Mouse (Mus musculus) hindbrain, embryonic 10.5 days (tissue): Measurements from ENCODE around the gene Nek11. TPM values are rescaled to one million over a fixed set of nuclear protein-coding genes. Genes with fewer than 3 reads are reported as not detected.

ENCODE experiments used
- DNase-seq: peaks from one replicate; pipeline ENCODE4 v3.0.0-alpha.2; 2017; ENCODE audit warnings: low spot score
- H3K27ac ChIP-seq: fragments of 300-500 bp; sonication (generic); 2 replicates; pipeline ENCODE4 v1.5.1; 2016; ENCODE audit warnings: mild to moderate bottlenecking, moderate library complexity
- H3K27me3 ChIP-seq: fragments of 300-500 bp; sonication (generic); 2 replicates; pipeline ENCODE4 v1.6.1; 2016; ENCODE audit warnings: mild to moderate bottlenecking; ENCODE audit not compliant: poor library complexity, insufficient read depth, severe bottlenecking
- H3K36me3 ChIP-seq: fragments of 300-500 bp; sonication (generic); 2 replicates; pipeline ENCODE4 v1.6.1; 2016; ENCODE audit warnings: mild to moderate bottlenecking, moderate library complexity
- H3K4me1 ChIP-seq: fragments of 300-500 bp; sonication (generic); replicated peaks from 2 replicates; pipeline ENCODE4 v1.6.1; 2016; ENCODE audit warnings: mild to moderate bottlenecking
- H3K4me3 ChIP-seq: fragments of 300-500 bp; sonication (generic); 2 replicates; pipeline ENCODE4 v1.5.1; 2016; ENCODE audit warnings: mild to moderate bottlenecking, moderate library complexity
- H3K9me3 ChIP-seq: fragments of 300-500 bp; sonication (generic); 2 replicates; pipeline ENCODE4 v1.6.1; 2016; ENCODE audit warnings: mild to moderate bottlenecking, moderate library complexity
- WGBS: fragments of 180-500 bp; shearing (Covaris S2); methylation state at CpG from one replicate; pipeline ENCODE4 v1.1.7; 2016; 5-methylcytosine and 5-hydroxymethylcytosine counted together
- polyA plus RNA-seq: library from polyadenylated mRNA; unstranded; fragments of >200 nt; fragmentation: Nextera tagmentation; extraction: Ambion mirVana; gene quantifications from 2 replicates; pipeline ENCODE4 v1.2.1, GENCODE M21; 2016

Gene Nek11
- polyA plus RNA-seq, 1 experiment from 2014 or later: 1.5 TPM

DNA sequence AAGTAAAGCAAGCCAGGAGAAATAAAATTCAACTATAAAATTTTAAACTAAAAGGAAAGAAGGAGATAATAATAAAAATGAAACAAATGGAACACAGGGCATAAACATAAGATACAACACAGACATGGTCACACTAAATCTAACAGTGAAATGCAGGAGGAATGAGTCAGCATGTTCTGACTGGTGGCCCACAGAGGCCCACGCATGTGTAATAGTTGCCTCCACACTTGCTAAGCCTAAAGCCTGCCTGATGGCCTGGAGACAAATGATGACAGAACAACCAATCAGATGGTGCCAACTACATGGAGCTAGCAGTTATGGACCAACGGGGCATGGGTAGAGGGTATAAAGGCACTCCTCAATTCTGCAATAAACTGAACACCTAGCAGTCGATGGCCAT lies 93.1 kb downstream of the Nek11 start:
- Histone ChIP-seq H3K27ac (no peak overlapping the region), H3K9me3 (no peaks in the 10 kb centered on the region), H3K36me3 (no peaks in the 10 kb centered on the region), H3K27me3 (no peaks in the 10 kb centered on the region), H3K4me3 (no peak overlapping the region), H3K4me1 (peaks cover 9% of the 10 kb centered on the region; the same call in 1 of the 2 replicates)
- DNase-seq: no peak
- WGBS: 85% methylated on average over 3 of the region's 3 CpGs

DNA sequence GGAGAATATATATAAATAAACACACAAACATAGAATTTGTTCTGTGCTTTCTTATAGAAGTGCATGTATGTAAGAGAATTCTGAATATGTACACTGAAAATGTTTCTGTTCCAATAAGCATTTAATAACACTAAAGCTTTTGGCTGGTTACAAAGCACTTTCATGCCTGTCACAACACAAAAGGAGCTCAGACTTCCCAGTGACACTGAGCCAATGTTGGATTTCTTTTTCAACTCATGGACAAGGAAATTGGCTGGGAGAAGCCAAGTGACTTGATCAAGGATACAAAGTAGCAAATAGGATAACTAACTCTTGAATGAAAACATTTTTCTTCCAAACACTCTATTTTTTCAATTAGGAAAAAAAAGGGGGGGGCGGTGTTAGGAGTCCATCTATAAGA lies 93.9 kb downstream of the Nek11 start:
- Histone ChIP-seq H3K27ac (no peak overlapping the region), H3K4me3 (no peak overlapping the region), H3K27me3 (no peaks in the 10 kb centered on the region), H3K36me3 (no peaks in the 10 kb centered on the region), H3K4me1 (peaks cover 5% of the 10 kb centered on the region; the same call in 1 of the 2 replicates), H3K9me3 (no peaks in the 10 kb centered on the region)
- 87% methylated on average over 1 of the region's 1 CpGs for whole genome bisulfite sequencing
- no peak for DNase-seq

DNA sequence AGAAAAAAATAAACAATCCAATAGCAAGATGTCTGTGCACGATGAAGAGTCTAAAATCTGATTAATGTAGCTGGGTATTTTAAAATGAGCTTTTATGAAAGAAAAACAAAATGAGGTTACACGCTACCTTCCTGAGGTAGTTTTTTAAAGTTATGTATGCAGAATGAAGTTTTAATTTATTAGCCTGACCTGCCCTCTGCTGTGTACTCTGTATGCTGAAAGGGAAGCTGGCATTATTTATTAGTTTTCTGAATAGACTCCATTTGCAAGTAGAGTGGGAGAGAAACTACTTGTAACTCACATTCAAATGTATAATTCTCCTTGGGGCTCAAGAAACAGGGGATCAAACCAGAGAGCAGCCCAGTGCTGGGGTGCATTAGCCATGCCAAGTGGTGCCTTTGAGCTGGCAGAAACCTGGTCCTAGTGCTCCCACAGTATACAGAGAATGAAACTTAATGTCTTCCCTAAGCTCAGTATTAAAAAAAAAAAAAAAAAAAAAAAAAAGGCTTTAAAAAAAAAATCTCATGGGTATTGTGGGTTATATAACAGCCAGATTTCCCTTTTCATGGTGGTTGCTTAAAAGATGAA lies 94.5 kb downstream of the Nek11 start:
- Histone ChIP-seq H3K36me3 (no peaks in the 10 kb centered on the region), H3K27me3 (no peaks in the 10 kb centered on the region), H3K27ac (no peak overlapping the region), H3K4me3 (no peak overlapping the region), H3K9me3 (no peaks in the 10 kb centered on the region), H3K4me1 (peaks cover under 1% of the 10 kb centered on the region; the same call in 1 of the 2 replicates)
- 88% methylated on average over 2 of the region's 2 CpGs for WGBS
- DNase-seq: no peak

DNA sequence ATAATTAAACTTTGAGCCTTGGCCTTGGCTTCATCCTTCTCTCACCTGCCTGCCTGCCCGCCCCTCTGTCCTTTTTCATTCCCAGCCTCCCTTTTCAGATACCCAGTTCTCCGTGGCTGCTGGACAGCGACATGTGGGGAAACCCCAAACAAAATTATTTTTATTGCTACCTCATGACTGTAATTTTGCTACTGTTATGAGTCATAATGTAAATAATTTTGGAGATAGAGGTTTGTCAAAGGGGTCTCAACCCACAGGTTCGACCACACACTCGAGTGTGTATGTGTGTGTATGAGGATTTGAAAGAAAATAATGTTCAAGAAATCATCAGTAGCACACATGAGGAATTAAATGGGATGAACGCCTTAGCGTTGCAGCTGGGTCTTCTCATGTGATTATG lies 110.7 kb downstream of the Nek11 start:
- H3K27me3 ChIP-seq: no peaks in the 10 kb centered on the region
- DNase-seq: no peak
- H3K36me3 ChIP-seq: no peaks in the 10 kb centered on the region
- H3K27ac ChIP-seq: no peak overlapping the region
- H3K9me3 ChIP-seq: no peaks in the 10 kb centered on the region
- H3K4me3 ChIP-seq: no peak overlapping the region
- peaks cover 11% of the 10 kb centered on the region for H3K4me1 ChIP-seq
- WGBS: 46% methylated on average over 7 of the region's 7 CpGs

DNA sequence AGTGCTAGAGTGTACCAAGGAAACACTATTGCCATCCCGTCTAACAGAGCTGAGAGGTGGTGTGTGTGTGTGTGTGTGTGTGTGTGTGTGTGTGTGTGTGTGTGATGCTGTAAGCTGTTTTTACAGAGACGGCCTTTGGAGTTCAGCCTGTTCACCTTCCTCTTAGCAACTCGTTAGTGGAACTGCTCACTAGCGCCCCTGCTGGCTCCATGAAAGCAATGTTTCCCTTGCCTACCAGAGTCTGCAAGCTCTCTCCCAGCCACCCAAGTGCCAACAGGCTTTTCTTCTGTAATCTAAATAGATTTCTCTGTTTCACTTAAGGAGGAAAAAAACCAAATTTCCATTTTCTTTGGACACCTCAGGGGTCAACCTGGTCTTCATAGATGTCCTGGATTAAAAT lies 112.6 kb downstream of the Nek11 start:
- Histone ChIP-seq H3K4me3 (no peak overlapping the region), H3K36me3 (no peaks in the 10 kb centered on the region), H3K27ac (no peak overlapping the region), H3K4me1 (0 out of 2 replicates have a peak, but pooled peaks cover 4% of the 10 kb centered on the region), H3K9me3 (no peaks in the 10 kb centered on the region), H3K27me3 (no peaks in the 10 kb centered on the region)
- DNase-seq: peak; percentile 51
- 29% methylated on average over 4 of the region's 4 CpGs for WGBS

DNA sequence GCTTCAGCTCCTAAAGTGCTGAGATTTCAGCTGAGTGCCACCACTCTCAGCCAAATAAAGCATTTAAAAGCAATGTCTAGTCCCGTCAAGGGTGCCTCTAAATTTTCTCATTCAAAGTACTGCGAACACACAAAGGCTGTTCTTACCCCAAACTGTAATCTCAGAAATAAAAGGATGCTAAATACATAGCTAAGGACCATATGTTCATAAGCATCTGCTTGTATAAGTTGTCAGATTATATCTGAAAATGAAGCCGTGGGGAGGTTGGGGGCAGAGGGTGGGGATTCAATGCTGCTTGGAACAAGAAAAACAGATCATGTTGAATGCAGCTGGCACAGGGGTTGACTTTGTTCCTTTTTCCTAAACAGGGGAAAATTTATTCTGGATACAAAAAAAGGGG lies 120.4 kb downstream of the Nek11 start:
- no peaks in the 10 kb centered on the region for H3K36me3 ChIP-seq
- H3K27ac ChIP-seq: peak overlapping the region; percentile 64; the same call in 1 of the 2 replicates
- H3K4me1 ChIP-seq: peaks cover 12% of the 10 kb centered on the region
- no peaks in the 10 kb centered on the region for H3K27me3 ChIP-seq
- DNase-seq: no peak
- 85% methylated on average over 3 of the region's 3 CpGs for WGBS
- no peaks in the 10 kb centered on the region for H3K9me3 ChIP-seq
- H3K4me3 ChIP-seq: no peak overlapping the region

DNA sequence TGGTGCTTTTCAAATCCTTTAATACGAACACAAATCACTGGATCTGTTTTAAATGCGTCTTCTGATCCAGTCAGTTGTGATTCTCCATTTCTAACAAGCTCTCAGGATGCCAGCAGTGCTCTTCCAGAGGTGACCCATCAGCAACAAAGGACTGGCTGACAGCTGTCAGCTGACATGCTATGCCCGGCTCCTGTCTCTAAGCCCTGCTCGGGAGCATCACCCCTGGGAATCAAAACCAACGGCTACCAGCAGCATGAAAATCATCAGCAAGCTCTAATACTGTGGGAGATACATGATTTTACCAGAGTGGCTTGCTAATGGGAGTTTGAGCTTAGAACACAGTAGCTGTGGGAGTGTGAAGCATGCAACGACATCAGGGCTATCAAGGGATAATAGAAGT lies 121.0 kb downstream of the Nek11 start:
- Histone ChIP-seq H3K36me3 (no peaks in the 10 kb centered on the region), H3K27ac (peak overlapping the region; percentile 64), H3K9me3 (no peaks in the 10 kb centered on the region), H3K4me1 (peaks cover 12% of the 10 kb centered on the region), H3K4me3 (no peak overlapping the region), H3K27me3 (no peaks in the 10 kb centered on the region)
- peak; percentile 38 for DNase-seq
- 42% methylated on average over 6 of the region's 6 CpGs for WGBS

DNA sequence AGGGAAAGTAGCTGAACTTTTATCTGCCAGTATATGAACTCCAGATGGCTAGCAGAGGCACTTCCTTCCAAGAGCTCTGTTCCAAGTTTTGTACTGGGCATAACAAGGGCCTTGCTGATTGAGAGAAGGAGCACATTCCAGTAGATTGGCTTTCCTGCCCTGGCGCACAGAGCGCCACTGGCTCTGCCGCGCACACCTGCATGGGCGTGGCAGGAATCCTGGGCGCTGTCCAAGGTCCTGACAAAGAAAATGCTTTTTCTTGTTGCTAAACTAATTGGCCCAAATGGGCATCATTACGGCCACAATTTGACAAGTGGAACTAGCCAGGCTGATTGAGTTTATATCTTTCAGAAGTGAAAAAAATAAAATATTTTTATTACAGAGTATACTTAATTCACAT lies 123.1 kb downstream of the Nek11 start:
- WGBS: 15% methylated on average over 7 of the region's 7 CpGs
- H3K9me3 ChIP-seq: no peaks in the 10 kb centered on the region
- DNase-seq: peak; percentile 21

DNA sequence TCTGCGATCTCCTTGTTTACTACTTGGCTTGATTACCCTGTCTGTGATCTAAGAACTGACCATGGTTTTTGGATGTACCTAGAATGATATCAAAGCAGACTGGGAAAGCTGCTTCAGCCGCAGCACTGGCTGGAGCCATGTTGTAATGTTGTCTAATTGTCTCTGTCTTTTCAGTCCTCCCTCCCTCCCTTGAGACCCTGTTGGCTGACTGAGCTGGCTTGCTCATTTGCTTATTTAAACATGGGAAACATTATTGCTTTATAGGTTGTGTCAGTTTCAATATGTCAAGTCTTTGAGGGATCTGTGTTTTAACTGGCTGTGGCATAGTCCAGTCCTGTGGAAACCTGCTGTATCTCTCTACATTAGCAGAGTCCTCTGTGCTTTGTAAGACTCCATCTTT lies 132.2 kb downstream of the Nek11 start:
- Histone ChIP-seq H3K4me3 (no peak overlapping the region), H3K27ac (no peak overlapping the region), H3K27me3 (no peaks in the 10 kb centered on the region), H3K4me1 (no peaks in the 10 kb centered on the region), H3K9me3 (no peaks in the 10 kb centered on the region), H3K36me3 (no peaks in the 10 kb centered on the region)
- no peak for DNase-seq
- 83% methylated on average over 2 of the region's 2 CpGs for WGBS

More for the DNA sequence above, 123.1 kb downstream of the Nek11 start:
- Histone ChIP-seq H3K4me1 (peaks cover 12% of the 10 kb centered on the region), H3K27me3 (no peaks in the 10 kb centered on the region), H3K27ac (no peak overlapping the region), H3K36me3 (no peaks in the 10 kb centered on the region), H3K4me3 (no peak overlapping the region)

DNA sequence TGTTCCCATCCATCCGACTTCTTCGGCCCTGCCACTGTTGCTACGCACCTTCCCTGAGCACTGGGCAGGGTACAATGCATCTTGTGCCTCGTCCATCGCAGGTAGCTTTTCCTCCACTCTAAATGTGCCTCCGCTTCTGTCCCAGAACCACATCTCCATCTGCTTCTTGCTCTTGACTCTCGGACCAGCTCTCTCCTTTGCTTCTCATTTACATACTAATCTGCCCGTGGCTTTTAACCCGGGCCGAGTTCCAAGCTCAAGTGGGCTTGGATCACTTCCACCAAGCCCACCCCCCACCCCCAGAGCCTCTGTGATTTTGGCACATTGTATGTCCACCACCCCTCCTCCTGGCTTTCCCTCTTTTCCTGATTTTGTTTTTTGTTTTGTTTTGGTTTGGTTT lies 137.7 kb downstream of the Nek11 start:
- Histone ChIP-seq H3K27me3 (no peaks in the 10 kb centered on the region), H3K9me3 (no peaks in the 10 kb centered on the region), H3K4me1 (0 out of 2 replicates have a peak, but pooled peaks cover 3% of the 10 kb centered on the region), H3K27ac (no peak overlapping the region), H3K36me3 (no peaks in the 10 kb centered on the region), H3K4me3 (no peak overlapping the region)
- 79% methylated on average over 10 of the region's 10 CpGs for WGBS
- DNase-seq: no peak

DNA sequence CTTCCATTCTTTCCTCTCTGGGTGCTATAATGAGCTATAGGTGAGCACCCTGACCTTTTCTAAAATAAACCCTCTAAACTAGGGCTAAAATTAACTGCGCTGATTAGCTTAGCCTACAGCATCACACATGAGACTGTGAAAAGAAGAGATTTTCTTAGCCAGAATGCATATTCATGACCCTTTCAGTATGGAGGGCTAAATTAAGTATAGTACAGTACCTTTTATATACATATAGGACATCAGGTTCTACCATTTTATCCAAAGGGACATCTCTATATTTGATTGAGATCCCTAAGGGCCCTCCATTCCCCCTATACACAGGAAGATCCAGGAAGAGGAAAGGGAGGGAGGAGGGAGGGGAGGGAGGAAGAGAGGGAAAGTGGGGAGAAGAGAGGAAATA lies 141.2 kb downstream of the Nek11 start:
- no peak for DNase-seq
- no peaks in the 10 kb centered on the region for H3K27me3 ChIP-seq
- no peaks in the 10 kb centered on the region for H3K36me3 ChIP-seq
- no peaks in the 10 kb centered on the region for H3K9me3 ChIP-seq
- no peak overlapping the region for H3K27ac ChIP-seq
- 0 out of 2 replicates have a peak, but pooled peaks cover 7% of the 10 kb centered on the region for H3K4me1 ChIP-seq
- H3K4me3 ChIP-seq: no peak overlapping the region
- 93% methylated on average over 1 of the region's 1 CpGs for WGBS

DNA sequence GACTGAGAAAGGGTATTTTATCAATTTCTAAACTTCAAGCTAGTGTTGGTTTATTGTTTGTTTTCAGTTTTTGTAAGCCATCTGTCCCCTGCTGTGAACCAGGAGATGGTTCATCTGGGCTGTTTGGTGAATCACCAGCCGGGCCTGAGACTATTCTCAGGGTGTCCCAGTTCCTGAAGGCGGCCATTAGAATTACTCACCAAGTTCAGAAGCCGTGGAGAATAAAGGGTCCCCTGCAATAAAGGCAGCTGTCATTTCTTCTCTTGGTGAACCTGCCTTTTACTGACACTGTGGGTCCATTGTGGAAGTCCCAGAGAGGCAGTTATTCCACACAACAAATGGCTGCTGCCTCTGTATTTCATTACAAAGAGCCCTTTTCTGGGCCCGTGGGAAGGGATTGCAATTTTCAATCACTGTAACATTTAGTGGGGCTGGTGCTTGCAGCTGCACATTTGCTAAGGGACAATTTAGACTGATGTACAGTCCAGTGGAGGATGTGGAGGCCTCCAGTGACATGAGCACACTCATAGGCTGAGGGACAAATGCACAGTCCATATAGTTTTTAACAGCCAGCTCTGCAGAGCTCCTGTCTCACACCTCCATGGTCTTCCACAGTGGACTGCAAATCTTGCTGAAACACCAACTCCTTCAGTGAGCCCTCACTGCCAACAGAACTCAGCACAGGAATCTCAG lies 142.8 kb downstream of the Nek11 start:
- 0 out of 2 replicates have a peak, but pooled peaks cover 7% of the 10 kb centered on the region for H3K4me1 ChIP-seq
- H3K27ac ChIP-seq: no peak overlapping the region
- no peak overlapping the region for H3K4me3 ChIP-seq
- H3K27me3 ChIP-seq: no peaks in the 10 kb centered on the region
- 72% methylated on average over 4 of the region's 4 CpGs for WGBS
- H3K36me3 ChIP-seq: no peaks in the 10 kb centered on the region
- no peak for DNase-seq
- H3K9me3 ChIP-seq: peaks cover 3% of the 10 kb centered on the region; the same call in 1 of the 2 replicates

DNA sequence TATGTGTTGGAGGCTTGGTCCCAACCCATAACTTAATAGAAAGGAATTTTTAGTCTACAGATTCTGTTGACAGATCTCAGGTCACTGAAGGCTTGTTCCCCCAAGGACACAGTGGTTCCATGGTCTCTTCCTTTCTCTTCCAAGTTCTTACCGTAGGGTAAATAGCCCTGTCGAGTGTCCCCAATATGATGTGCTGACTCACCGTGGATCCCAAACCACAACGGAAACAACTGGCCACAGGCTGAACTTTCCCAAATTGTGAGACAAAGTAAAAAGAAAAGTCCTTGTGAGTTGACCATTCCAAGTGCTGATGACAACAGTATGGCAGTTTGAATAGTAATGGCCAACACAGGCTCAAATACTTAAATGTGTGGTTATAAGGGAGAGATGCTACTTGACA lies 144.1 kb downstream of the Nek11 start:
- WGBS: 92% methylated on average over 4 of the region's 4 CpGs
- H3K36me3 ChIP-seq: no peaks in the 10 kb centered on the region
- no peak for DNase-seq

More for the DNA sequence above, 144.1 kb downstream of the Nek11 start:
- H3K4me3 ChIP-seq: no peak overlapping the region
- no peak overlapping the region for H3K27ac ChIP-seq
- H3K4me1 ChIP-seq: 0 out of 2 replicates have a peak, but pooled peaks cover 7% of the 10 kb centered on the region
- no peaks in the 10 kb centered on the region for H3K27me3 ChIP-seq
- H3K9me3 ChIP-seq: peaks cover 3% of the 10 kb centered on the region; the same call in 1 of the 2 replicates
